Mouse (Mus musculus) spleen, postnatal 36 days (tissue): ENCODE results near the gene Surf4.

ENCODE experiments used
- DNase-seq, 2 experiments: peaks; one replicate each; pipeline ENCODE4 v3.0.0; 2022; ENCODE audit warnings: low spot score in 2 of 2, mixed read lengths in 1 of 2

The Surf4 gene

GRCm38 (mm10) chr2:26933304-26934055, at the start of gene Surf4, which contains the start of gene Stkld1:
Gene Surf4, minus strand, starts transcription at chr2:26933928.
Gene Stkld1, plus strand, starts transcription at chr2:26934047.
- DNase-seq, result peak; percentile 97

- DNase-seq, result no peak
These were observed 46.6 kb upstream of the Surf4 start for GRCm38 (mm10) chr2:26980361-26980760.

- DNase-seq, result peak in 1 of 2 experiments; percentile 19
These were observed 40.2 kb upstream of the Surf4 start for GRCm38 (mm10) chr2:26973960-26974359.

- DNase-seq, result no peak
These were observed 39.4 kb upstream of the Surf4 start, which contains the start of gene Adamts13 for GRCm38 (mm10) chr2:26973116-26973515. Gene Adamts13, plus strand, starts transcription at chr2:26973416.

GRCm38 (mm10) chr2:26967262-26967661, 33.5 kb upstream of the Surf4 start:
- no peak for DNase-seq

- no peak for DNase-seq
These were observed 31.1 kb upstream of the Surf4 start for GRCm38 (mm10) chr2:26964724-26965370.

- DNase-seq, result peak; percentile 86 to 89
These were observed 30.4 kb upstream of the Surf4 start, which contains the start of gene Rexo4 for GRCm38 (mm10) chr2:26963923-26964723. Gene Rexo4, minus strand, starts transcription at chr2:26964386.

GRCm38 (mm10) chr2:26960756-26961155, 27.0 kb upstream of the Surf4 start:
- DNase-seq, result no peak

GRCm38 (mm10) chr2:26957488-26957859, 23.7 kb upstream of the Surf4 start:
- DNase-seq, result no peak

GRCm38 (mm10) chr2:26956811-26957487, 23.2 kb upstream of the Surf4 start:
- DNase-seq, result no peak

GRCm38 (mm10) chr2:26954735-26955395, 21.1 kb upstream of the Surf4 start:
- DNase-seq, result no peak

- DNase-seq, result no peak
These were observed 19.1 kb upstream of the Surf4 start for GRCm38 (mm10) chr2:26952866-26953265.

- no peak for DNase-seq
These were observed 18.5 kb upstream of the Surf4 start for GRCm38 (mm10) chr2:26952193-26952592.

- no peak for DNase-seq
These were observed 17.7 kb upstream of the Surf4 start for GRCm38 (mm10) chr2:26951346-26951905.

GRCm38 (mm10) chr2:26950411-26950810, 16.7 kb upstream of the Surf4 start:
- DNase-seq, result no peak

- DNase-seq, result no peak
These were observed 9.5 kb upstream of the Surf4 start for GRCm38 (mm10) chr2:26943253-26943652.

- DNase-seq, result no peak
These were observed 7.8 kb upstream of the Surf4 start for GRCm38 (mm10) chr2:26941539-26941938.

- no peak for DNase-seq
These were observed 2.7 kb upstream of the Surf4 start for GRCm38 (mm10) chr2:26936425-26936824.

- peak in 1 of 2 experiments; percentile 33 for DNase-seq
These were observed 1.6 kb upstream of the Surf4 start for GRCm38 (mm10) chr2:26935286-26935685.

GRCm38 (mm10) chr2:26932473-26933303, 1.0 kb downstream of the Surf4 start:
- peak in 1 of 2 experiments; percentile 42 for DNase-seq
